Mouse (Mus musculus): ENCODE measurements around the gene Ear10. TPM values are rescaled to one million over a fixed set of nuclear protein-coding genes. Genes with fewer than 3 reads are reported as not detected.
"Not testable (repeated sequence)": the region's sequence is repeated elsewhere in the genome, so short reads cannot be mapped to it uniquely, and the experiment has no call there.

Ear10 gene
- polyA plus RNA-seq, 1 experiment from 2014 or later, result not detected

- H3K4me2 ChIP-seq (replicated peaks; ENCODE audit: low read depth, low read length); H3K27ac ChIP-seq (ENCODE audit: low read length); H3K27me3 ChIP-seq (ENCODE audit: control insufficient read depth, insufficient read depth, low read length); H3K36me3 ChIP-seq (ENCODE audit: control insufficient read depth, insufficient read depth, low read length); ATAC-seq (ENCODE audit: insufficient number of reproducible peaks, insufficient read depth, low FRiP score, low read depth); H3K4me3 ChIP-seq (ENCODE audit: low read depth, low read length); H3K9me3 ChIP-seq (ENCODE audit: control insufficient read depth, low read depth, low read length); H3K9ac ChIP-seq (replicated peaks; ENCODE audit: low read depth, low read length); H3K4me1 ChIP-seq (ENCODE audit: control insufficient read depth, insufficient read depth, low read length): not testable (repeated sequence)
Observed at GRCm38 (mm10) chr14:43918214-43918613, 5.1 kb downstream of the Ear10 start.

- not testable (repeated sequence) for H3K27me3 ChIP-seq (ENCODE audit: control insufficient read depth, insufficient read depth, low read length); H3K4me1 ChIP-seq (ENCODE audit: control insufficient read depth, insufficient read depth, low read length); H3K9me3 ChIP-seq (ENCODE audit: control insufficient read depth, low read depth, low read length); H3K4me2 ChIP-seq (replicated peaks; ENCODE audit: low read depth, low read length); H3K36me3 ChIP-seq (ENCODE audit: control insufficient read depth, insufficient read depth, low read length); H3K9ac ChIP-seq (replicated peaks; ENCODE audit: low read depth, low read length); H3K4me3 ChIP-seq (ENCODE audit: low read depth, low read length); H3K27ac ChIP-seq (ENCODE audit: low read length); ATAC-seq (ENCODE audit: insufficient number of reproducible peaks, insufficient read depth, low FRiP score, low read depth)
- 90% methylated on average over 3 of the region's 3 CpGs for WGBS
Observed at GRCm38 (mm10) chr14:43898577-43898976, 24.8 kb downstream of the Ear10 start.

GRCm38 (mm10) chr14:43895357-43895756 is 28.0 kb downstream of the Ear10 start:
- not testable (repeated sequence) for ATAC-seq (ENCODE audit: insufficient number of reproducible peaks, insufficient read depth, low FRiP score, low read depth); H3K36me3 ChIP-seq (ENCODE audit: control insufficient read depth, insufficient read depth, low read length); H3K9me3 ChIP-seq (ENCODE audit: control insufficient read depth, low read depth, low read length)

GRCm38 (mm10) chr14:43891288-43891687 is 32.1 kb downstream of the Ear10 start:
- not testable (repeated sequence) for H3K4me1 ChIP-seq (ENCODE audit: control insufficient read depth, insufficient read depth, low read length); H3K9ac ChIP-seq (replicated peaks; ENCODE audit: low read depth, low read length); ATAC-seq (ENCODE audit: insufficient number of reproducible peaks, insufficient read depth, low FRiP score, low read depth); H3K27ac ChIP-seq (ENCODE audit: low read length); H3K4me2 ChIP-seq (replicated peaks; ENCODE audit: low read depth, low read length); H3K4me3 ChIP-seq (ENCODE audit: low read depth, low read length); H3K36me3 ChIP-seq (ENCODE audit: control insufficient read depth, insufficient read depth, low read length); H3K9me3 ChIP-seq (ENCODE audit: control insufficient read depth, low read depth, low read length); H3K27me3 ChIP-seq (ENCODE audit: control insufficient read depth, insufficient read depth, low read length)
- WGBS, result 86% methylated on average over 1 of the region's 1 CpGs

More at GRCm38 (mm10) chr14:43895357-43895756, 28.0 kb downstream of the Ear10 start:
- not testable (repeated sequence) for H3K27me3 ChIP-seq (ENCODE audit: control insufficient read depth, insufficient read depth, low read length); H3K4me1 ChIP-seq (ENCODE audit: control insufficient read depth, insufficient read depth, low read length); H3K27ac ChIP-seq (ENCODE audit: low read length); H3K4me2 ChIP-seq (replicated peaks; ENCODE audit: low read depth, low read length); H3K9ac ChIP-seq (replicated peaks; ENCODE audit: low read depth, low read length); H3K4me3 ChIP-seq (ENCODE audit: low read depth, low read length)
- WGBS, result 26% methylated on average over 1 of the region's 2 CpGs

GRCm38 (mm10) chr14:43886235-43886634 is 37.1 kb downstream of the Ear10 start:
- not testable (repeated sequence) for H3K9ac ChIP-seq (replicated peaks; ENCODE audit: low read depth, low read length); H3K4me2 ChIP-seq (replicated peaks; ENCODE audit: low read depth, low read length); ATAC-seq (ENCODE audit: insufficient number of reproducible peaks, insufficient read depth, low FRiP score, low read depth); H3K4me1 ChIP-seq (ENCODE audit: control insufficient read depth, insufficient read depth, low read length); H3K4me3 ChIP-seq (ENCODE audit: low read depth, low read length); H3K9me3 ChIP-seq (ENCODE audit: control insufficient read depth, low read depth, low read length); H3K36me3 ChIP-seq (ENCODE audit: control insufficient read depth, insufficient read depth, low read length); H3K27me3 ChIP-seq (ENCODE audit: control insufficient read depth, insufficient read depth, low read length); H3K27ac ChIP-seq (ENCODE audit: low read length)
- 62% methylated on average over 1 of the region's 1 CpGs for WGBS

- H3K4me3 ChIP-seq (ENCODE audit: low read depth, low read length); H3K36me3 ChIP-seq (ENCODE audit: control insufficient read depth, insufficient read depth, low read length): not testable (repeated sequence)
- 86% methylated on average over 5 of the region's 5 CpGs for whole genome bisulfite sequencing
Observed at GRCm38 (mm10) chr14:43879966-43880545, 43.3 kb downstream of the Ear10 start.

GRCm38 (mm10) chr14:43877789-43878188 is 45.6 kb downstream of the Ear10 start:
- H3K9me3 ChIP-seq (ENCODE audit: control insufficient read depth, low read depth, low read length); H3K27ac ChIP-seq (ENCODE audit: low read length); H3K4me2 ChIP-seq (replicated peaks; ENCODE audit: low read depth, low read length); H3K9ac ChIP-seq (replicated peaks; ENCODE audit: low read depth, low read length); H3K36me3 ChIP-seq (ENCODE audit: control insufficient read depth, insufficient read depth, low read length); ATAC-seq (ENCODE audit: insufficient number of reproducible peaks, insufficient read depth, low FRiP score, low read depth); H3K27me3 ChIP-seq (ENCODE audit: control insufficient read depth, insufficient read depth, low read length); H3K4me3 ChIP-seq (ENCODE audit: low read depth, low read length); H3K4me1 ChIP-seq (ENCODE audit: control insufficient read depth, insufficient read depth, low read length): not testable (repeated sequence)
- 35% methylated on average over 1 of the region's 2 CpGs for WGBS

More at GRCm38 (mm10) chr14:43879966-43880545, 43.3 kb downstream of the Ear10 start:
- not testable (repeated sequence) for H3K9me3 ChIP-seq (ENCODE audit: control insufficient read depth, low read depth, low read length); H3K27me3 ChIP-seq (ENCODE audit: control insufficient read depth, insufficient read depth, low read length); H3K4me1 ChIP-seq (ENCODE audit: control insufficient read depth, insufficient read depth, low read length); H3K4me2 ChIP-seq (replicated peaks; ENCODE audit: low read depth, low read length); H3K9ac ChIP-seq (replicated peaks; ENCODE audit: low read depth, low read length); ATAC-seq (ENCODE audit: insufficient number of reproducible peaks, insufficient read depth, low FRiP score, low read depth); H3K27ac ChIP-seq (ENCODE audit: low read length)

- H3K4me2 ChIP-seq (replicated peaks; ENCODE audit: low read depth, low read length); H3K4me3 ChIP-seq (ENCODE audit: low read depth, low read length); H3K36me3 ChIP-seq (ENCODE audit: control insufficient read depth, insufficient read depth, low read length); ATAC-seq (ENCODE audit: insufficient number of reproducible peaks, insufficient read depth, low FRiP score, low read depth); H3K27me3 ChIP-seq (ENCODE audit: control insufficient read depth, insufficient read depth, low read length); H3K27ac ChIP-seq (ENCODE audit: low read length); H3K4me1 ChIP-seq (ENCODE audit: control insufficient read depth, insufficient read depth, low read length); H3K9me3 ChIP-seq (ENCODE audit: control insufficient read depth, low read depth, low read length); H3K9ac ChIP-seq (replicated peaks; ENCODE audit: low read depth, low read length): not testable (repeated sequence)
- WGBS, result 89% methylated on average over 2 of the region's 3 CpGs
Observed at GRCm38 (mm10) chr14:43875417-43875816, 47.9 kb downstream of the Ear10 start, which contains the start of gene Ear1. Gene Ear1, minus strand, starts transcription at chr14:43875517.

- not testable (repeated sequence) for H3K9ac ChIP-seq (replicated peaks; ENCODE audit: low read depth, low read length); H3K36me3 ChIP-seq (ENCODE audit: control insufficient read depth, insufficient read depth, low read length); H3K9me3 ChIP-seq (ENCODE audit: control insufficient read depth, low read depth, low read length); H3K4me3 ChIP-seq (ENCODE audit: low read depth, low read length); H3K27me3 ChIP-seq (ENCODE audit: control insufficient read depth, insufficient read depth, low read length); H3K4me2 ChIP-seq (replicated peaks; ENCODE audit: low read depth, low read length); H3K4me1 ChIP-seq (ENCODE audit: control insufficient read depth, insufficient read depth, low read length); H3K27ac ChIP-seq (ENCODE audit: low read length); ATAC-seq (ENCODE audit: insufficient number of reproducible peaks, insufficient read depth, low FRiP score, low read depth)
- WGBS, result 87% methylated on average over 3 of the region's 3 CpGs
Observed at GRCm38 (mm10) chr14:43874862-43875261, 48.5 kb downstream of the Ear10 start.
